Mouse (Mus musculus) ES-CJ7 (cell line): Measurements from ENCODE around the gene Ttc8.

Experiments
- DNase-seq: peaks from one replicate; pipeline ENCODE4 v3.0.0; 2011; ENCODE audit warnings: low read depth, low spot score

Ttc8 gene

DNA sequence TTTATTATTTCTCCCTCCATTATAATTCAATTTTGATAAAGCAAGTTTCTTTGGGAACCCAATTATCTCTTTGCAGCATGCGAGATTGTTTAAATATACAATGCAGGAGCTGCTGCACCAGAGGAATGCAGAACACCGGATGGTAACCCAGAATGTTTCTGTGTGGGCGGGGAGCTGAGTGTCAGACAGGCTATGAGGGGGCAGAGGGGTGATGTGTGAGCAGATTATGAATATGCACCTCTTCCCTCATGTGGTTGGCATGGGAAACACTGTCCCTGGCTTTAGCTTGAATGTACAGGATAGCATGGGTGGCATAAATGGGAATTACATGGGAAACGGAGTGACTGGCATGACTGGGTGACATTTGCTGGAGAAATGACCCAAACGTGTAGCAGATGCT is 108.3 kb downstream of the Ttc8 start:
- DNase-seq = no peak

DNA sequence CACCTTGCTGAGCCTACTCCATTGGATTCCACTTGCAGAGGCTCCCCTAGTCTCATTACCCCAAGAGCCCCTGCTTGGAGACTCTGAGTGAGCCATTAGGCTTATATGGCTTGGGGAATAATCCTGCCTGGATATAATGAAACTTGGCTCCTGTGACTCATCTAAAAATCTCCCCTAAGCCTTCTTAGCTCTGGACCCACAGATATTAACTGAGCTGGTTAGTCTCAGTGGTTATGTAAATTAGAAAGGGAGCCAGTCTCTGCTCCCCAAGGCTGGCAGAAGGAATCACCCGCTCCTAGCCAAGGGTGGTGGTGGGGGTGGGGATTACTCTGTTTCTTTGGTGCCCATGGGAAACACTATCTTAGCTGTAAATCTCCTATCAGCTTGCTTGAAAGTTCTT is 109.6 kb downstream of the Ttc8 start:
- no peak for DNase-seq
